Mouse (Mus musculus) embryonic facial prominence, embryonic 12.5 days (tissue): ENCODE measurements around the gene Zfhx3. TPM values are rescaled to one million over a fixed set of nuclear protein-coding genes. Genes with fewer than 3 reads are reported as not detected.

Experiments
- ATAC-seq: fragments of 200-750 bp; cut with Nextera tagmentation; 2 replicates; pipeline ENCODE4 v1.8.0; 2017; ENCODE audit not compliant: insufficient number of reproducible peaks, insufficient read depth, low FRiP score, low TSS enrichment
- H3K27ac ChIP-seq: fragments of 300-500 bp; sonication (generic); 2 replicates; pipeline ENCODE4 v1.5.1; 2016; ENCODE audit warnings: mild to moderate bottlenecking
- H3K27me3 ChIP-seq: fragments of 300-500 bp; sonication (generic); 2 replicates; pipeline ENCODE4 v1.6.1; 2016; ENCODE audit warnings: mild to moderate bottlenecking, moderate library complexity
- H3K36me3 ChIP-seq: fragments of 300-500 bp; sonication (generic); 2 replicates; pipeline ENCODE4 v1.6.1; 2016; ENCODE audit warnings: mild to moderate bottlenecking
- H3K4me1 ChIP-seq: fragments of 300-500 bp; sonication (generic); 2 replicates; pipeline ENCODE4 v1.6.1; 2016
- H3K4me2 ChIP-seq: fragments of 300-500 bp; sonication (generic); replicated peaks from 2 replicates; pipeline ENCODE4 v1.6.1; 2016; ENCODE audit warnings: mild to moderate bottlenecking, moderate library complexity
- H3K4me3 ChIP-seq: fragments of 300-500 bp; sonication (generic); 2 replicates; pipeline ENCODE4 v1.5.1; 2016; ENCODE audit warnings: mild to moderate bottlenecking
- H3K9ac ChIP-seq: fragments of 300-500 bp; sonication (generic); 2 replicates; pipeline ENCODE4 v1.6.1; 2016; ENCODE audit warnings: mild to moderate bottlenecking, moderate library complexity
- H3K9me3 ChIP-seq: fragments of 300-500 bp; sonication (generic); 2 replicates; pipeline ENCODE4 v1.6.1; 2016; ENCODE audit warnings: mild to moderate bottlenecking, moderate library complexity
- WGBS: fragments of 180-500 bp; shearing (Covaris S2); methylation state at CpG from one replicate; pipeline ENCODE4 v1.1.7; 2016; 5-methylcytosine and 5-hydroxymethylcytosine counted together
- polyA plus RNA-seq: library from polyadenylated mRNA; unstranded; fragments of >200 nt; fragmentation: Nextera tagmentation; extraction: Ambion mirVana; gene quantifications from 2 replicates; pipeline ENCODE4 v1.2.1, GENCODE M21; 2016

Zfhx3 gene
- polyA plus RNA-seq, 1 experiment from 2014 or later = 43.1 TPM

DNA sequence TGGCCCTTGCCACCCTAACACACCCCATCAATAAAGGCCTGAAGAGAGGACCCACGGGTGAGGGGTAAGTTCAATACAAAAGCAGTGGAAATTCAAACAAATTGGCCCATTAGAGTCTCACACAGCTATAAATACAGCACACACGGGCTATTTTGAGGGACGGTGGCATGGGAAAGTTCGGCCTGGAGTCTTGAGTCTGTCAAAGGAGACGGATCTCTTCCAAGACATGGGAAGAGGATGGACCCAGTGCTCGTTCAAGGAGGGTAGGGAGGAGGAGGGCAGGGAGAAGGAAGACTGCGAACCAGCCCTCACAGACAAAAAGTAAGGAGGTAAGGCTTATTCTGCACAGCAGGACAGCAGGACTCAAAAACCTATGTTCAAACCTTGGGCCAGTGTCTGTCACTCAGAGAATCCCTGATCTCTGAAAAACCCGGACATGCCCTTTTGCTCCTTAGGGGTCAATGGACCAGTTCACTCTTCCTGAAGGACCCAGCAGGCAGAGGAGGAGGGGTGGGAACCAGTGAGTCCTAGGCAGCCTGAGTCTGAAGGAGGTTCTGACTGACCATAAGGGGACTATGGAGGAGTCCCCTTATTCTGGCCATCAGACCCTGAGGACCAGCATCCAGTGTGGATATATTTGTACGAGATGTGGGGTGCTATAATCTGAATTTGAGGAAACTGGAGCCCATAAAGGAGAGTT, 652.1 kb downstream of the Zfhx3 start:
- Histone ChIP-seq H3K4me1 (peaks cover 39% of the 10 kb centered on the region), H3K27me3 (no peaks in the 10 kb centered on the region), H3K9me3 (no peaks in the 10 kb centered on the region), H3K4me2 (peak overlapping the region; percentile 13), H3K9ac (no peak overlapping the region; the same call in 1 of the 2 replicates), H3K36me3 (no peaks in the 10 kb centered on the region), H3K27ac (peak overlapping the region; percentile 82), H3K4me3 (no peak overlapping the region)
- WGBS = 27% methylated on average over 9 of the region's 9 CpGs
- no peak; the same call in 1 of the 2 replicates for ATAC-seq

DNA sequence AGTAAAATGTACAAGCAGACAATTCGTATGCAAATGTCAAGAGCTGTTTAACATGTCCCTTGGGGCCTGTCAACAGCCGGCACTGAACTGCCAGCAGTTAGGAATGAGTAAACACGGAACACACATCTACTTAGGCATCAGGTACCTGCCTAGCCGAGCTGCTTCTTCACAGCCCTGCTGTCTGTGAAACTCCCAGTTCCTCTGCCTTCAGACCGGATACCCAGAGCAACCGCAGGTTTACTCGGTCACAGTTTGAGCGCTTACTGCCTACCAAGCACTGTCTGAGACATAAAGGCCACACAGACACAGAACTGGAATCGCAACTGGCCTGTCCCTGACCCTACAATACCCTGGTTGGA, 652.6 kb downstream of the Zfhx3 start:
- ATAC-seq = no peak

DNA sequence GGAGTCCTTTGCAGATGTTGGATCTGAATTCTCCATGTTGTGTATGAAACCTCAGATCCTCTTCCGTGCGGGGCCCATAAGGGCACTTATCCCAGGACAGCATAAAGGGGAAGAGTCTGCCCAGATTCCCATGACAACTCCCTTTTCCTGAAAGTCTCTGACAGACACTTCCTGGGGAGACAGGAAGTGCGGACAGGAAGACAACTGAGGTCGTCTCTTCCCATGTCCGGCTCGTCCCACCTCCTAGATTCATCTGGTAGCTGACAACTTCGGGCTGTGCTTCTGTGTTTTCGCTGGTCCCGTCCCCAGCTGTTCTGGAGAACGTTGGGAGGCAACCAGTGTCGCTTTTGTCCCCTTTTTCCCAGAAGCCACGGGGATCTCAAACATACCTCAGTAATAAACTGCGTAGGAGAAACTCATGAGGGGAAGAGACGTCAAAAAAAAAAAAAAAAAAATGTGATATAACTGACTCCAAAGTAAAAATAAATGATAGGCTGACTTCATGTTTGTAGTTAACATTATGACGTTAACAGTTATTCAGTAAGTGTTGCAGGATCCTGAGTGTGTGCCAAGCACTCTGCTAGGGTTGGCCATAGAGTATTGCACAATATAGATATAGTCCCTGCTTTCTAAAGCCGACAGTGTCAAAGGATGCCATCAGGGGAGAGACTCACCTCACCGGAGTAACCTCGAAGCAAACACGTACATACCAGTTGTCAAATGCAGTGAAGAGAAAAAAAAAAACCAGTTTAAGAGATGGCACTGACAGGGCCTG, 653.5 kb downstream of the Zfhx3 start:
- H3K4me3 ChIP-seq = no peak overlapping the region
- H3K27ac ChIP-seq = no peak overlapping the region; the same call in 1 of the 2 replicates
- H3K27me3 ChIP-seq = no peaks in the 10 kb centered on the region
- 75% methylated on average over 19 of the region's 19 CpGs for WGBS
- no peak overlapping the region for H3K9ac ChIP-seq
- no peaks in the 10 kb centered on the region for H3K9me3 ChIP-seq
- peaks cover 39% of the 10 kb centered on the region for H3K4me1 ChIP-seq
- no peaks in the 10 kb centered on the region for H3K36me3 ChIP-seq
- no peak overlapping the region for H3K4me2 ChIP-seq
- ATAC-seq = no peak

More for the DNA sequence above, 652.6 kb downstream of the Zfhx3 start:
- Histone ChIP-seq H3K4me1 (peaks cover 39% of the 10 kb centered on the region), H3K4me2 (no peak overlapping the region; the same call in 1 of the 2 replicates), H3K4me3 (no peak overlapping the region), H3K9ac (no peak overlapping the region), H3K27me3 (no peaks in the 10 kb centered on the region), H3K36me3 (no peaks in the 10 kb centered on the region), H3K9me3 (no peaks in the 10 kb centered on the region), H3K27ac (peak overlapping the region; percentile 82)
- WGBS = 43% methylated on average over 9 of the region's 9 CpGs

DNA sequence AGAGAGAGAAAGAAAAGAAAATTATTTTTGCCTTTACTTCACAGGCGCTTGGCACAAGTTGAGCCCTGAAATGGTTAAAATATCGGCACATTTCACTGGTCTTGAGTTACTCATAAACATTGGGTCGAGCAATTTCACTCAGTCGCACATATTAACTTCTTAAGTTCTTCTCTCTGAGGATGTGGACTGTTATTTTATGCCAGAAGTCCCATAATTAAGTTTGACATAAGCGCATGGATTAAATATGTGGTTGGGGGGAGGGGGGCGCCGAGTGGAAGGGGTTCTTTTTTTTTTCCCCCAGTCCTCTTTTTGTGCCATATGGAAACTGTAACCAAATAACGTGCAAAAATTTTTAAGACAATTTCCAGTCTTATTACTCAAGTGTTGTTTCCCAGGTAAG, 656.6 kb downstream of the Zfhx3 start:
- Histone ChIP-seq H3K36me3 (no peaks in the 10 kb centered on the region), H3K4me3 (no peak overlapping the region), H3K27ac (0 out of 2 replicates have a peak overlapping the region, but pooled peaks have one; percentile 58), H3K4me1 (peaks cover 21% of the 10 kb centered on the region), H3K4me2 (no peak overlapping the region), H3K9ac (no peak overlapping the region), H3K27me3 (no peaks in the 10 kb centered on the region), H3K9me3 (no peaks in the 10 kb centered on the region)
- 21% methylated on average over 8 of the region's 8 CpGs for WGBS
- no peak for ATAC-seq

DNA sequence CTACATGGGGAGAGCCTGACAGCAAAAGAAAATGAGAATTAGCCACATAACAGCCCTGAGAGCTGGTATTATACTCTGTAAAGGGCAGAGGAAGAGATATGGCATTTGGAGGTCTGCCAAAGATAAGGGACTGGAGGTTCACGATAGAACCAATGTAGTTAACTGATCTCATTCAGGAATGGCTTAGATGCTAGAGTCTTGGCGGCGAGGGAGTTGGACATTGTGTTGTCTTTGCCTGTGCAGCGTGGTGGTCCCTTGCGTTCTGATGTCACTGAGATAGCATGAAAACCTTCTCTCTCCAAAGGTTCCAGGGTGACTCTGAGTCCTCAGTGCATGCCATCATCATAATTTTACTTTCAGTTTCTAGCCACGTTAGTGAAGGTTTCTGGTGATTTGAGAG, 657.1 kb downstream of the Zfhx3 start:
- Histone ChIP-seq H3K4me2 (no peak overlapping the region), H3K9me3 (no peaks in the 10 kb centered on the region), H3K4me1 (peaks cover 16% of the 10 kb centered on the region), H3K4me3 (no peak overlapping the region), H3K27ac (peak overlapping the region; percentile 2; the same call in 1 of the 2 replicates), H3K36me3 (no peaks in the 10 kb centered on the region), H3K9ac (no peak overlapping the region), H3K27me3 (no peaks in the 10 kb centered on the region)
- ATAC-seq = no peak
- WGBS = 76% methylated on average over 6 of the region's 6 CpGs

DNA sequence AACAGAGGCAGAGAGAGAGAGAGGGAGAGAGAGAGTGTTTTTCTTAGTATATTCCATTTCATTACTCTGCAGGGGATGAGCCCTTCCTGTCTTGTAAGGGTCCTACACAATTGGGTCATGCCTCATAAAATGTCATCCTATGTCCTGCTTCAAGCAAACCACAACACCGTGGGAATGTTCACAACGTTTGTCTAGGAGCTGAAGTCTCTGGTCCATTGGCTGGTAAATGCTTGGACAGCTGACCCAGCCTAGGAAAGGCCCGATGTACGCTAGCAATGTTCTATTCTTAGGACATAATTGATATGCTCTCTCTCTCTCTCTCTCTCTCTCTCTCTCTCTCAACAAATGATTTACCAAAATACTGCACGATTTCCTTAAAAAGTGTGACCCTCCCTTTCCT, 666.2 kb downstream of the Zfhx3 start:
- Histone ChIP-seq H3K4me1 (peaks cover 10% of the 10 kb centered on the region; the same call in 1 of the 2 replicates), H3K36me3 (no peaks in the 10 kb centered on the region), H3K27me3 (peaks cover 3% of the 10 kb centered on the region; the same call in 1 of the 2 replicates), H3K27ac (no peak overlapping the region), H3K4me2 (no peak overlapping the region), H3K4me3 (no peak overlapping the region), H3K9ac (no peak overlapping the region), H3K9me3 (no peaks in the 10 kb centered on the region)
- no peak for ATAC-seq
- WGBS = 70% methylated on average over 5 of the region's 5 CpGs

DNA sequence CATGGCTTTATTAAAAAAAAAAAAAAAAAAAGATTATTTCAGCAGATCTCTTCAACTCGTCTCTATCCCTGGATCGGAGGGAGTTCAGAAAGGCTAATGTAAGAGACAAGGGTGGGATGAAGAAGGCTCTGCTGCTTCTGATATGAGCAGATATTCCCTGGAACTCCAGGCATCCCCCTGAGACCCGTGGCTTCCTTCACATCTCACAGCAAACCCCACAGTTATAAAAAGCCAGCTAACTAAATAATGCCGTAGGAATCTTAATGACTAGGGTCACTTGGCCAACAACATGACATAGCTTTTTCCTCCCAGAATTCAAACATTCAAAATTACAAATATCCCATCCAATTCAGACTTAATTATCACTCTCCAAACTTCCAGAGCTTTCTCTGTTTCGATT, 666.7 kb downstream of the Zfhx3 start:
- no peaks in the 10 kb centered on the region for H3K9me3 ChIP-seq
- no peak overlapping the region for H3K27ac ChIP-seq
- H3K27me3 ChIP-seq = peaks cover 3% of the 10 kb centered on the region; the same call in 1 of the 2 replicates
- H3K4me3 ChIP-seq = no peak overlapping the region
- H3K4me2 ChIP-seq = no peak overlapping the region
- H3K36me3 ChIP-seq = no peaks in the 10 kb centered on the region
- WGBS = 63% methylated on average over 5 of the region's 5 CpGs
- H3K9ac ChIP-seq = no peak overlapping the region
- peaks cover 10% of the 10 kb centered on the region; the same call in 1 of the 2 replicates for H3K4me1 ChIP-seq
- ATAC-seq = no peak

DNA sequence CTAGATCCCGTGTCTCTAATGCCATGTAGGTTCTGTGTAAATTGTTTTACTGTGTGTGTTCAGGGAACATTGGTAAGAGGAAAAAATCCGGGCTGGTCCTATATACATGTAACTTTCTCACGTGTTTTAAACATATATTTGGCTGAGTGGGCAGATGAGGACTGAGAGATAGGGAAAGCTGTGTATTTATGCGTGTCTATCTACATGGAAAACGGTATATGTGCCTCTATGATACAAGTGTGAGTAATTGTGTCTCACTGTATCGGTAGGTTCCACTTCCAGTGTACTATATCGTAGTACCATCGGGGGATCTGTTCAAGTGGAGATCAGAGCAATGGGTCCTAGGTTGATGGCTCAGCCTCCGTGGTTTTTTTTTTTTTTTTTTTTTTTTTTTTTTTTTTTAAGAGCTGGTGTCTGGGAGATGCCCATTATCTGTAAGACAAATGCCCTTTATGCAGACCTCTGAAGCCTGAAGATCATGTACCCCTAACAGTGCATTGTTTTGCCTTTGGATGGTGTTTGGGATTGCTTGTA, 668.8 kb downstream of the Zfhx3 start:
- Histone ChIP-seq H3K4me1 (peaks cover 10% of the 10 kb centered on the region; the same call in 1 of the 2 replicates), H3K27ac (no peak overlapping the region), H3K9ac (no peak overlapping the region), H3K4me2 (no peak overlapping the region), H3K9me3 (no peaks in the 10 kb centered on the region), H3K27me3 (peaks cover 3% of the 10 kb centered on the region; the same call in 1 of the 2 replicates), H3K4me3 (no peak overlapping the region), H3K36me3 (no peaks in the 10 kb centered on the region)
- 89% methylated on average over 9 of the region's 9 CpGs for WGBS
- ATAC-seq = no peak

DNA sequence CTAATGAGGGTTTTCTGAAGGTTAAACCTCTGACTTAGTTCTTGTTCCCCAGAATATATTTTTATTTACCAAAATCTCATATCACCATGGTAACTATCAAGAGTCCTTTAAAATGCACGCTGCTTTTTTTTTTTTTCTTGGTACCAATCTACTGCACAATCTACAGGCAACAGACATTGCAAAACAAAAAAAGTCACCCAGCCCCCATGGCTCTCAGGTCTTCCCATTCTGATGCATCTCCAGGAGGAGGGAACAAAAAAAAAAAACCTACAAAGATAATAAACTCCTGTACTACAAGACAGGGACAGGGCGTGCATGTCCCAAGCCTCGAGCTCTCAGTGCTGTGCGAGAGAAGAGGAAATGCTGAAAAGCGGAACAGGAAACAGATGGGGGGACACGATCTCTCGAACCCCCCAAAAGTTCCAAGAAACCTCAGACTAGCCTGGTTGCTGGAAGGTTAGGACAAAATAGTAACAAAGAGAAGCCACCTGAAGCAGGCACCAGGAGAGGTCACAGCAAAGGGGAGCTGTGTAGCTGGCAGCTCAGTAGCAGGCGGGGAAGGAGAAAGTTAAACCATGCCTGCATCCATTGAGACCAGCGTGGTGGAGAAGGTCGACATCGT, 669.5 kb downstream of the Zfhx3 start:
- Histone ChIP-seq H3K4me3 (no peak overlapping the region), H3K27ac (no peak overlapping the region), H3K36me3 (no peaks in the 10 kb centered on the region), H3K27me3 (no peaks in the 10 kb centered on the region), H3K9me3 (no peaks in the 10 kb centered on the region), H3K4me1 (peaks cover 10% of the 10 kb centered on the region; the same call in 1 of the 2 replicates), H3K4me2 (no peak overlapping the region; the same call in 1 of the 2 replicates), H3K9ac (no peak overlapping the region)
- no peak for ATAC-seq
- 54% methylated on average over 11 of the region's 11 CpGs for WGBS

DNA sequence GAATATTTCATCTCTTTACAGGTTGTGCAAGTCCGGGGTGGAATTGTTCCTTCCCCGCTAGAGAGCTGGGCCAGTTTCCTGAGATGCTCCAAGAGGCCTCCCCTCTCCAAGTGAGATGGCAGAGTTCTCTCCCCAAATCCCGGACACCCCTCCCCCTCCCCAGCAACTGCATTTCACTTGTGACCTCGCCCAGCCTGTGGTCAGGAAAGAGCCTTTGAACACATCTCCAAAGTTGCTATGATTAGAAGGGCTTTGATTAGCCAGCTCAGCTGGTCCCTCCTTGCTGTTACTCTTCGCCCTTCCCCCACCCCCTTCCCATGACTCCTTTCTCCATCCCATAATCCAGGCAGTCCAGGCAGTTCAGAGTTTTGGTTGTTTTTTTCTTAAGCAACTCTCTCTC, 670.4 kb downstream of the Zfhx3 start:
- Histone ChIP-seq H3K9me3 (no peaks in the 10 kb centered on the region), H3K9ac (no peak overlapping the region), H3K27me3 (no peaks in the 10 kb centered on the region), H3K27ac (no peak overlapping the region), H3K4me1 (peaks cover 10% of the 10 kb centered on the region; the same call in 1 of the 2 replicates), H3K36me3 (no peaks in the 10 kb centered on the region), H3K4me3 (no peak overlapping the region), H3K4me2 (peak overlapping the region; percentile 11; the same call in 1 of the 2 replicates)
- WGBS = 17% methylated on average over 5 of the region's 5 CpGs
- no peak for ATAC-seq

DNA sequence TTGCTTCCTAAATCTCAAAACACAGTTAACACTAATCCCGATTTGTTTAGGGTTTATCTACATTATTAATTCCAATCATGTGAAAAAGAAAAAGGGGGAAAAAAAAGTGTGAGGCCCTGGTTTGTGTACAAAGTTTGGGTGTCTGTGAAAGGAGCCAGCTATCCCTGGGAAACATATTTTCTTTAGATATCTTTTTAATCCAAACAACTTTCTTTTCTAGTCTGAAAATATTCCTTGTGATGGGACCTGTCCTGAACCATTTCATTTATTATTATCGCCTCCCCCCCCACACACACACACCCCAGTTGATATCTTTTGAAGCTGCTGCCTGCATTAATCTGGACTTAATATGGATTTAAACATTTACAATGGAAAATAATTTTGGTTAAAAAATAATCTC, 670.8 kb downstream of the Zfhx3 start:
- Histone ChIP-seq H3K27ac (no peak overlapping the region), H3K4me3 (no peak overlapping the region), H3K4me2 (no peak overlapping the region), H3K4me1 (peaks cover 10% of the 10 kb centered on the region; the same call in 1 of the 2 replicates), H3K9ac (no peak overlapping the region), H3K9me3 (no peaks in the 10 kb centered on the region), H3K36me3 (no peaks in the 10 kb centered on the region), H3K27me3 (no peaks in the 10 kb centered on the region)
- WGBS = 65% methylated on average over 2 of the region's 2 CpGs
- no peak for ATAC-seq
